Mouse (Mus musculus) C2C12 (cell line): Measurements from ENCODE around the gene Plcxd1.
"Not testable (repeated sequence)": the region's sequence is repeated elsewhere in the genome, so short reads cannot be mapped to it uniquely, and the experiment has no call there.

ENCODE experiments used
- CEBPB ChIP-seq: IDR thresholded peaks from one replicate; pipeline ENCODE4 v1.6.1; 2011; ENCODE audit warnings: low read depth, mild to moderate bottlenecking, control low read depth, moderate library complexity
- CTCF ChIP-seq: IDR thresholded peaks from one replicate; pipeline ENCODE4 v1.5.1; 2011; ENCODE audit not compliant: control insufficient read depth, insufficient read depth, insufficient read length
- MAX ChIP-seq: IDR thresholded peaks from one replicate; pipeline ENCODE4 v1.6.1; 2011; ENCODE audit warnings: mild to moderate bottlenecking, control low read depth
- MYOD1 ChIP-seq: IDR thresholded peaks from one replicate; pipeline ENCODE4 v1.6.1; 2011; ENCODE audit warnings: low read depth; ENCODE audit not compliant: control insufficient read depth, insufficient read length
- MYOG ChIP-seq: IDR thresholded peaks from one replicate; pipeline ENCODE4 v1.6.1; 2011; ENCODE audit not compliant: control insufficient read depth, insufficient read length; ENCODE audit errors: extremely low read depth
- USF1 ChIP-seq: IDR thresholded peaks from one replicate; pipeline ENCODE4 v1.6.1; 2011; ENCODE audit warnings: low read depth, mild to moderate bottlenecking, control low read depth, moderate library complexity

GRCm38 (mm10) chr5:110122380-110122779, 22.6 kb downstream of the Plcxd1 start:
- TF ChIP-seq CTCF, CEBPB, USF1, MAX, MYOD1, MYOG: not testable (repeated sequence)
